Mouse (Mus musculus) small intestine, adult 2 months (tissue): ENCODE results near the gene Atp1a1.

ENCODE experiments used
- CTCF ChIP-seq: fragments of 200-500 bp; IDR thresholded peaks from 2 replicates; pipeline ENCODE4 v1.5.1; 2012; ENCODE audit warnings: low read depth, mild to moderate bottlenecking, control low read depth, inconsistent platforms, low read length, moderate library complexity, mixed read lengths; ENCODE audit not compliant: insufficient replicate concordance, insufficient read length; ENCODE audit errors: extremely low read depth
- POLR2A ChIP-seq: fragments of 200-500 bp; IDR thresholded peaks from 2 replicates; pipeline ENCODE4 v1.6.1; 2012; ENCODE audit warnings: low read depth, mild to moderate bottlenecking, control low read depth, inconsistent platforms, low read length, moderate library complexity

DNA sequence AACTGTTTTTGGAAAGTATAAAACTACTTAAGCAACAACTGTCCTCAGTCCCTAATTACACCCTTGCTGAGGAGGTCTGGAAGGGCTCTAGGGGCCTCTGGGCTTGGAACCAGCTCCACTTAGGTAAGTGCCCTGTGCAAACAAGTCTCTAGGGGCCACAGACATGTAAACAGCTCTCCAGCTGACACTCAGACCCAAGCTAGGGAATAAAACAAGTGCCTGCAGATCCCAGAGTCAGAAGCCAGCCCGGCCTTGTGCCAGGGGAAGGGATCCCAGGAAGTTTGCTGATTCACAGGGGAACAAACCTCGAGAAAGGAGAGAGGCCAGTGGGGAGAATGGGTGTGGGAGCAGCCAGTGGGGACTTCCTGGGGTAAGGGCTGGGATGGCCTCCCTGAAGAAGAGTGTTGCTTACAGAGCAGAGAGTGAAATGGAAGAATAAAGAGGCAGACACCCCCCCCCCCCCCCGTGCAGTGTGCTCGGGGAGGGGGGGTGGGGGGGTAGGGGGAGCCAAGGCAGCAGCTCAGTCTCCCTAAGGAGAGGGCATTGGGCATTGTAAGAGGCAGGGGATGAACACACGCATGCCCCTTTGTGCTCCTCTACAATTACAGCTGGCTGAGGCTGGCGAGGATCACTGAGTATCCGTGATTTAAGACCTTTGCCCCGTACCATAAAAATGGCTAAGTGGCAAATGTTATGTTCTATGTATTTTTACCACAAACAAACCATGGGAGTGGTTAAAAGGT is 76.2 kb downstream of the Atp1a1 start:
- no peak for TF ChIP-seq CTCF
- no peak for TF ChIP-seq POLR2A
